Mouse (Mus musculus) bone marrow, adult 2 months (tissue): ENCODE data around the gene Tyk2. TPM values are rescaled to one million over a fixed set of nuclear protein-coding genes. Genes with fewer than 3 reads are reported as not detected.
A peak's percentile ranks its signal among the peaks of the same experiment; 100 is the strongest.

ENCODE experiments used
- H3K27ac ChIP-seq: fragments of 200-500 bp; 2 replicates; pipeline ENCODE4 v1.5.1; 2012; ENCODE audit warnings: low read depth, mild to moderate bottlenecking, control low read depth, inconsistent platforms, low read length; ENCODE audit not compliant: control insufficient read depth, poor library complexity, insufficient read depth
- H3K4me1 ChIP-seq: fragments of 200-500 bp; 2 replicates; pipeline ENCODE4 v1.6.1; 2011; ENCODE audit warnings: low read length; ENCODE audit not compliant: control insufficient read depth, insufficient read depth
- H3K4me3 ChIP-seq: fragments of 200-500 bp; replicated peaks from 2 replicates; pipeline ENCODE3; 2011; ENCODE audit warnings: mild to moderate bottlenecking, low read depth, low read length, control low read depth; ENCODE audit not compliant: control insufficient read depth
- CTCF ChIP-seq: fragments of 200-500 bp; IDR thresholded peaks from 2 replicates; pipeline ENCODE4 v1.5.1; 2011; ENCODE audit warnings: low read length, control low read depth; ENCODE audit not compliant: control insufficient read depth, insufficient read depth
- POLR2A ChIP-seq: fragments of 200-500 bp; IDR thresholded peaks from 2 replicates; pipeline ENCODE4 v1.6.1; 2011; ENCODE audit warnings: low read depth, mild to moderate bottlenecking, control low read depth, low read length, borderline replicate concordance; ENCODE audit not compliant: control insufficient read depth
- WGBS: fragments of 180-500 bp; shearing (Covaris S2); methylation state at CpG from one replicate; pipeline ENCODE4 v1.1.7; 2018; 5-methylcytosine and 5-hydroxymethylcytosine counted together
- polyA plus RNA-seq: library from polyadenylated mRNA; stranded (reverse); fragments of >200 nt; gene quantifications from 2 replicates; pipeline ENCODE4 v1.2.4, GENCODE M21; 2011; ENCODE audit warnings: low replicate concordance; ENCODE audit not compliant: missing spikeins, insufficient read depth, insufficient read length

The Tyk2 gene
- 15.0 and 27.9 TPM in 2 replicates for polyA plus RNA-seq

GRCm38 (mm10) chr9:21131059-21131956 is at the start of gene Tyk2:
Gene Tyk2 (minus strand): TSS chr9:21131243.
- Histone ChIP-seq H3K27ac (no peak within 1 kb of the TSS), H3K4me3 (peak within 1 kb of the TSS; percentile 77), H3K4me1 (peaks cover 2% of the 10 kb centered on the region)
- peak; percentile 73; the same call in 1 of the 2 replicates for TF ChIP-seq POLR2A
- TF ChIP-seq CTCF: no peak
- 7% methylated on average over 37 of the region's 37 CpGs for WGBS

- H3K27ac ChIP-seq: no peak overlapping the region
- no peak for TF ChIP-seq CTCF
- no peak for TF ChIP-seq POLR2A
- H3K4me1 ChIP-seq: peaks cover 6% of the 10 kb centered on the region
- H3K4me3 ChIP-seq: no peak overlapping the region
- 50% methylated on average over 1 of the region's 1 CpGs for WGBS
These were observed 49.8 kb upstream of the Tyk2 start for GRCm38 (mm10) chr9:21180841-21181240.

- no peak overlapping the region for H3K4me3 ChIP-seq
- no peak overlapping the region for H3K27ac ChIP-seq
- TF ChIP-seq POLR2A (no peak), CTCF (no peak)
- WGBS: 81% methylated on average over 4 of the region's 4 CpGs
- peaks cover 6% of the 10 kb centered on the region for H3K4me1 ChIP-seq
These were observed 49.4 kb upstream of the Tyk2 start for GRCm38 (mm10) chr9:21180402-21180801.

GRCm38 (mm10) chr9:21172364-21172763 is 41.3 kb upstream of the Tyk2 start:
- no peak for TF ChIP-seq POLR2A
- no peak for TF ChIP-seq CTCF
- Histone ChIP-seq H3K4me3 (no peak overlapping the region), H3K4me1 (peaks cover 1% of the 10 kb centered on the region; the same call in 1 of the 2 replicates), H3K27ac (no peak overlapping the region)
- 54% methylated on average over 6 of the region's 6 CpGs for WGBS

- WGBS: 44% methylated on average over 1 of the region's 1 CpGs
- H3K4me1 ChIP-seq: peaks cover 3% of the 10 kb centered on the region
- no peak overlapping the region for H3K4me3 ChIP-seq
These were observed 38.1 kb upstream of the Tyk2 start for GRCm38 (mm10) chr9:21169157-21169556.

GRCm38 (mm10) chr9:21168161-21169123 is 37.4 kb upstream of the Tyk2 start:
- TF ChIP-seq CTCF (peak; percentile 94), POLR2A (peak; percentile 44; the same call in 1 of the 2 replicates)
- Histone ChIP-seq H3K4me3 (peak overlapping the region; percentile 57), H3K4me1 (peaks cover 3% of the 10 kb centered on the region), H3K27ac (peak overlapping the region; percentile 72)
- 2% methylated on average over 30 of the region's 30 CpGs for WGBS

More at GRCm38 (mm10) chr9:21169157-21169556, 38.1 kb upstream of the Tyk2 start:
- no peak for TF ChIP-seq POLR2A
- no peak for TF ChIP-seq CTCF
- H3K27ac ChIP-seq: no peak overlapping the region

GRCm38 (mm10) chr9:21167140-21168097 is 36.4 kb upstream of the Tyk2 start:
- 28% methylated on average over 10 of the region's 10 CpGs for WGBS
- Histone ChIP-seq H3K4me3 (peak overlapping the region; percentile 57), H3K27ac (peak overlapping the region; percentile 72), H3K4me1 (peaks cover 3% of the 10 kb centered on the region)
- TF ChIP-seq POLR2A (no peak), CTCF (no peak)
